20 mouse cellular contexts compared by ENCODE assay signal in the genomic region with DNA sequence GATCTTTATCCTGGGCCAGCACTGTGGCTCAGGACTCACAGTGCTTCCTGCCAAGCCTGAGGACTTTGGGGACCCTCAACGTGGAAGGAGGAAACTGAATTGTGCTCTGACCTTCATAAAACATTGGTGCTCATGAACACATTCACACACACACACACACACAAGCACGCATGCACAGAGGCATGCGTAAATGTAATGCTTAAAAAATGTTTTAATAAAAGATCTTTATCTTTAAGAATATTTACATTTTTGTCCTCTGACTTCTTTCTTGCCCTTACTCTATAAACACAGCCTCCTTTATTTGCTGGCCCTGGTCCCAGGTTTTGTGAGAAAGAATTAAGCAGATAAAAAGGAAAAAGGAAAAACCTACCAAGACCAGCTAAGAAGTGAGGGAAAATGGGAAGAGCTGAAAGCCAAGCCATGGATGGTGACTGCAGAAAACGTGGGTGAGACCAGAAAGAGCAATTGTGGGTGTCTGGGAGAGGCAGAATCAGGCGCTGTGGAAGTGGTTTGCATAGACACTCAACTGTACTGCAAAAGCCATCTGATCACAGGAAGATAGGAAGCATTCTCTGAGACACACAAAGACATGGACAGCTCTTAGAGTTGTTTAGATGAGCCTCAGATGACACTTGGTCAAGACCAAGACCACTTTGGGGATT. TPM values are rescaled to one million over a fixed set of nuclear protein-coding genes. Genes with fewer than 3 reads are reported as not detected.
A peak's percentile ranks its signal among the peaks of the same experiment; 100 is the strongest.
DNase-seq lines count a peak whose midpoint lies in the region; ATAC-seq and TF ChIP-seq lines count a peak whose summit lies in the region.
"Had no signal": no experiment of that assay in that cellular context is flagged by ENCODE, and none has a peak within 500 bp of the region (broad histone marks: within the 10 kb centered on the region; RNA-seq: fewer than 3 reads in every experiment).

No protein-coding gene starts in this region.

- H3K27me3 ChIP-seq in kidney, postnatal 0 days (ENCODE audit: insufficient read depth, low read length), result no peaks in the 10 kb centered on the region
- no peaks in the 10 kb centered on the region for H3K27me3 ChIP-seq in stomach, postnatal 0 days (ENCODE audit: control insufficient read depth, insufficient read depth, low read length)
- no peaks in the 10 kb centered on the region for H3K27me3 ChIP-seq in midbrain, embryonic 13.5 days
- H3K27me3 ChIP-seq: forebrain, embryonic 12.5 days; limb, embryonic 15.5 days; neural tube, embryonic 13.5 days had no signal

- H3K4me3 ChIP-seq in kidney, postnatal 0 days (replicated peaks; ENCODE audit: low read depth, low read length), result no peak overlapping the region
- H3K4me3 ChIP-seq in stomach, postnatal 0 days (ENCODE audit: low read depth, low read length), result no peak overlapping the region
- no peak overlapping the region for H3K4me3 ChIP-seq in midbrain, embryonic 13.5 days (replicated peaks)
- H3K4me3 ChIP-seq: forebrain, embryonic 12.5 days; limb, embryonic 15.5 days; midbrain, embryonic 10.5 days; neural tube, embryonic 13.5 days had no signal

- H3K4me1 ChIP-seq in kidney, postnatal 0 days (replicated peaks; ENCODE audit: insufficient read depth, low read length), result no peaks in the 10 kb centered on the region
- peaks cover 3% of the 10 kb centered on the region; the same call in 1 of the 2 replicates for H3K4me1 ChIP-seq in stomach, postnatal 0 days (replicated peaks; ENCODE audit: control insufficient read depth, insufficient read depth)
- no peaks in the 10 kb centered on the region for H3K4me1 ChIP-seq in midbrain, embryonic 13.5 days (replicated peaks)
- H3K4me1 ChIP-seq: forebrain, embryonic 12.5 days; midbrain, embryonic 10.5 days; neural tube, embryonic 13.5 days had no signal

- no peak overlapping the region for H3K4me2 ChIP-seq in kidney, postnatal 0 days (ENCODE audit: low read length)
- H3K4me2 ChIP-seq in stomach, postnatal 0 days (replicated peaks; ENCODE audit: low read depth), result no peak overlapping the region
- H3K4me2 ChIP-seq in midbrain, embryonic 13.5 days (replicated peaks), result no peak overlapping the region
- H3K4me2 ChIP-seq: forebrain, embryonic 12.5 days; heart, embryonic 11.5 days; limb, embryonic 15.5 days; neural tube, embryonic 13.5 days had no signal

- H3K36me3 ChIP-seq in kidney, postnatal 0 days (ENCODE audit: insufficient read depth, low read length), result no peaks in the 10 kb centered on the region
- no peaks in the 10 kb centered on the region for H3K36me3 ChIP-seq in stomach, postnatal 0 days (ENCODE audit: control insufficient read depth, insufficient read depth, low read length)
- H3K36me3 ChIP-seq in midbrain, embryonic 13.5 days, result no peaks in the 10 kb centered on the region
- H3K36me3 ChIP-seq: forebrain, embryonic 12.5 days; limb, embryonic 15.5 days; midbrain, embryonic 10.5 days; neural tube, embryonic 13.5 days had no signal

- no peak for TF ChIP-seq EP300 in stomach, postnatal 0 days (optimal IDR thresholded peaks at IDR 0.05)

- H3K9me3 ChIP-seq in kidney, postnatal 0 days (replicated peaks; ENCODE audit: low read length), result no peaks in the 10 kb centered on the region
- no peaks in the 10 kb centered on the region for H3K9me3 ChIP-seq in stomach, postnatal 0 days (ENCODE audit: control insufficient read depth, low read length)
- no peaks in the 10 kb centered on the region for H3K9me3 ChIP-seq in midbrain, embryonic 13.5 days
- H3K9me3 ChIP-seq: forebrain, embryonic 12.5 days; limb, embryonic 15.5 days; midbrain, embryonic 10.5 days; neural tube, embryonic 13.5 days had no signal

- H3K27ac ChIP-seq in kidney, postnatal 0 days, result no peak overlapping the region
- 0 out of 2 replicates have a peak overlapping the region, but pooled peaks have one; percentile 18 for H3K27ac ChIP-seq in stomach, postnatal 0 days (replicated peaks)
- H3K27ac ChIP-seq in midbrain, embryonic 13.5 days, result no peak overlapping the region
- H3K27ac ChIP-seq: forebrain, embryonic 12.5 days; hindbrain, postnatal 0 days; limb, embryonic 15.5 days; midbrain, embryonic 10.5 days; neural tube, embryonic 13.5 days had no signal

- peak; percentile 58 for DNase-seq in kidney, postnatal 0 days (ENCODE audit: low spot score)
- DNase-seq in kidney, adult 9 months, result no peak
- peak; percentile 47 for DNase-seq in urinary bladder, postnatal 14 days (ENCODE audit: low spot score)
- no peak for DNase-seq in urinary bladder, adult 2 months (ENCODE audit: low spot score)
- DNase-seq in lung, postnatal 10 days, result peak; percentile 32
- DNase-seq in stomach, postnatal 0 days (ENCODE audit: low spot score), result peak; percentile 19
- no peak for DNase-seq in retina, embryonic 14.5 days (ENCODE audit: low spot score)
- DNase-seq: adrenal gland, postnatal 36 days; cerebellum, adult 9-10 months; heart, postnatal 36 days; liver, postnatal 0 days; right cerebral cortex, postnatal 4 days; thymus, postnatal 14 days had no signal

- no peak for TF ChIP-seq CTCF in kidney, postnatal 0 days (IDR thresholded peaks at IDR 0.05; ENCODE audit: low read depth)
- no peak for TF ChIP-seq CTCF in stomach, postnatal 0 days (IDR thresholded peaks at IDR 0.05; ENCODE audit: low read depth)

- 58% methylated on average over 5 of the region's 5 CpGs for WGBS in kidney, postnatal 0 days
- 15% methylated on average over 5 of the region's 5 CpGs for WGBS in stomach, postnatal 0 days
- 79% methylated on average over 5 of the region's 5 CpGs for WGBS in midbrain, embryonic 13.5 days

- ATAC-seq in kidney, postnatal 0 days (replicated peaks; ENCODE audit: low FRiP score, low read depth), result no peak
- no peak for ATAC-seq in stomach, postnatal 0 days (ENCODE audit: low FRiP score, low TSS enrichment)
- ATAC-seq in midbrain, embryonic 13.5 days, result no peak
- ATAC-seq: hindbrain, postnatal 0 days; liver, postnatal 0 days had no signal

- no peak overlapping the region for H3K9ac ChIP-seq in kidney, postnatal 0 days (ENCODE audit: low read depth, low read length)
- no peak overlapping the region for H3K9ac ChIP-seq in stomach, postnatal 0 days (ENCODE audit: low read length)
- no peak overlapping the region for H3K9ac ChIP-seq in midbrain, embryonic 13.5 days (replicated peaks)
- H3K9ac ChIP-seq: forebrain, embryonic 12.5 days; limb, embryonic 15.5 days; liver, postnatal 0 days; neural tube, embryonic 13.5 days had no signal

RNA-seq across cellular contexts. Expression of a gene that starts 56.7 kb away (rescaled TPM):
- polyA plus RNA-seq in kidney, postnatal 0 days (2015; fragmentation: Nextera tagmentation; extraction: Ambion mirVana), result 69.5 and 70.6 TPM in 2 replicates
- 27.9 and 31.1 TPM in 2 replicates for polyA plus RNA-seq in urinary bladder, adult 2 months (2012; rRNA removed)
- polyA plus RNA-seq in stomach, postnatal 0 days (2015; fragmentation: Nextera tagmentation; extraction: Ambion mirVana), result 59.4 and 73.8 TPM in 2 replicates
- 64.0 and 66.9 TPM in 2 replicates for polyA plus RNA-seq in midbrain, embryonic 13.5 days (2015; fragmentation: Nextera tagmentation; extraction: Ambion mirVana)

Comparison
In these comparisons a context has a peak if more than half of its experiments do, and no peak if none do; other contexts are left out.
1. DNase-seq: peak in kidney, postnatal 0 days (single experiment), urinary bladder, postnatal 14 days (single experiment), lung, postnatal 10 days (single experiment) and stomach, postnatal 0 days (single experiment); none in kidney, adult 9 months (single experiment), urinary bladder, adult 2 months (single experiment) and retina, embryonic 14.5 days (single experiment).